Mouse (Mus musculus) embryo, embryonic 9.5 days (tissue): ENCODE results near the gene Disc1.

ENCODE experiments used
- DNase-seq: peaks from one replicate; pipeline ENCODE4 v3.0.0-alpha.2; 2017; ENCODE audit errors: extremely low spot score

The Disc1 gene

DNA sequence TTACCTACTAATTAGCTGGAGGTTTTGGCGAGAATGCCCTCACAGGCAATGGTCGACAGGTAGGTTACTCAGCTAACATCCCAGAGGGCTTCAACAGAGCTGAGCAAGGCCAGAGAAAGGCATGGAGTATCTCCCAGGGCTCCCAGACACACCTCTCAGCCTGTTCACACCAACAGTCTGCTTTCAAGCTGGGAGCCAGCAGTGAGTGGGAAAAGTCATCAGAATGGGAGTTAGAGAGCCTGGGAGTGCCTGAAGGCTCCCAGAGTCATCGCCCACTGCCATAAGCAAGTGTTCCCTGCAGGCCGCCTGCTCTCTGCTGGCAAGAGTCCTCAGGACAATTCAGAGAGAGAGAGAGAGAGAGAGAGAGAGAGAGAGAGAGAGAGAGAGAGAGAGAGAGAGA, 167.1 kb downstream of the Disc1 start:
- DNase-seq: no peak

DNA sequence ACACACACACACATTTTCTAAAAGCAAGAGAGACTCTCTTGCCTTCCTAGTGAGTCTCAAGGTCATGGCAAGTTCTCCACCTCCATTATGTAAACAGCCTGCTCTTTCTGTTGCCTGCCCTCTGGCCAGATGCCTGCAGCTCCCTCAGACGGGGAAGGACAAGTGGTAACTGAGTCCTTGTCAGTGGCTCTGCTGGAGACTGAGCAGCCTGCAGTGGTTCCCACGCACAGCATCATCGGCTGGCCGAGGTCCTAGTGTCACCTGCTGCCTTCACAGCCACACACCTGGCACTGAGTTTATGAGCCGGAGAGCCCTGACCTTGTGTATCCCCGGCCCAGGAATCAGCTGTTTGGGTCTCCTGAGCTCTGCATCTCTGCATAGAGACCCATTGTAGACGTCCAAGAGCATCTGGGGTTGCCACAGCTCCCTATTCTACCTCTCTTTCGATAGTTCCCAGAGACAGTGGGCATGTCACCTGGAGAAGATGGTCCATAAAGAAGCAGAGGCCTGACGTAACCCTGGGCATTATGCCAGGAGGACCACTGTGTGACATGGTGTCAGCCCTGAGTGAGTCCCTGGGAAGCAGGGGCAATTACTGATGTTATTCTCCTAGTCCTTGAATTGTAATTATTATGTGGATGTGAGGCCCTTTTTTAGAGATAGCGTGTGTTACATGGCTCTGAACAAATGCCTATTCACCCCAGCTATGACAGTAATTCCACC, 169.2 kb downstream of the Disc1 start:
- DNase-seq: no peak

DNA sequence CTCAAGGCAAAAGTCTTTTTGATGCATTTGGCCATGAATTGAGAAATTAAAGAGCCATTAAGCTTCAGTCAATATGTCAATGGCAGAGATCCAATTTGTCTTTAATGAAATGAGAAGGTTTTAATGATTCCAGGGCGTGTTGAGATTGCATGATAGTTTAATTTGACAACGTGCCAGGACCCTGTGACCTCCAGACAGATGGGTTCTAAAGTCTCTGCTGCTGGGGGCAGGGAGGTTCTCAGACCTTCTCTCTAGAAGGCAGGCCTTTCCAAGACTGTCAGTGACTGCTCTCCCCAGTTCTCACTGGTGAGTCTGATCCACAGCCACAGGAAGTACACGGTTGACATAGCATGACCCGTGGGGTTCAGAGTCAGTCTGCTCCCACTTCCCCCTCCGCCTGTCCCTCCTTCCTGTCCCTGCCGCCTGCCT, 170.3 kb downstream of the Disc1 start:
- no peak for DNase-seq

DNA sequence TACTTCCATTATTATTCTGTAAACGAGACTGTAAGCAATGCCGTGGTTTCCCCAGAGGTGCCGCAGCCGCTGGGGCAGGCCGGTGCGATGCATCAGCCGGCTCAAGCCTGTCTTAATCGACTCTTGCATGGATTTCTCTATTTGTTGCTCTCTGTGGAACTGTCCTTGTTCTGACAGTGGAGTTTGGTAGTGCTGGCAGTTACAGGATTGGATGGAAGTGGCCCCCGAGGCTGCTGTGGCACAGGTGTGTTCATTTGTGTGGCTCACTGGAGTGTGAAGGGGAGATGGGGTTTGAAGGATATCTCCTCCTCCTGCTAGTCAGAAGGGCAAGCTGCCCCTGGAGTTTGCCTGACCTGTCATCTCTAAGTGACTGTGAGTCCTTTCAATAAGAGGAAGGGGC, 171.3 kb downstream of the Disc1 start:
- no peak for DNase-seq

DNA sequence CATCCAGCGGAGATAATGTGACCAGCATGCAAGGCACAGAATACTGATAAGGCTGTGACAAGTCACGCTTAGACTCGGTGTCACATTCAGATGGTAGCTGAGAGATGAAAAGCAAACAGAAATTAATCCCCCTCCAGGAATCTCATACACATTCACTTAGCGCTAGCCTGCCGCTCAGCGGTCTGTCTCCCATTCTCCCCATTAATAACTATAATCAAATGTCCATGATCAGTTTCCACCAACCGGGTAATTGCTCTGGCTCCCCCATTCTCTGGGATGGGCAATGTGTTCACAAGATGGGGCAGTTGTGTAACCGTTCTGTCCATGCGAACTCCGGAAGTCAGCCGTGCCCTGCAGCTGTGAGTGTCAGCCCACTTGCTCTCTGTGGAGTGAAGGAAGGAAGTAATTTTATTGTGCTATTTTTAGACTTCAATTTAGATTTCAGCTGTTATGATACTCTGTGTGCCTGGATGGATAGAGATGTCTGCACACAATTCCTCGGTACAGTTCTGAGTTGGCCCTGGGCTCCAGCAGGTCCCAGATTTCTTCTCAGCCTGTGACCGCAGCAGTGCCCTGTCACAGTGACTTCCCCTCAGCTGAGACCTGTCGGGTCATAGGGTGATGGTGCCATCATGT, 173.1 kb downstream of the Disc1 start:
- no peak for DNase-seq

DNA sequence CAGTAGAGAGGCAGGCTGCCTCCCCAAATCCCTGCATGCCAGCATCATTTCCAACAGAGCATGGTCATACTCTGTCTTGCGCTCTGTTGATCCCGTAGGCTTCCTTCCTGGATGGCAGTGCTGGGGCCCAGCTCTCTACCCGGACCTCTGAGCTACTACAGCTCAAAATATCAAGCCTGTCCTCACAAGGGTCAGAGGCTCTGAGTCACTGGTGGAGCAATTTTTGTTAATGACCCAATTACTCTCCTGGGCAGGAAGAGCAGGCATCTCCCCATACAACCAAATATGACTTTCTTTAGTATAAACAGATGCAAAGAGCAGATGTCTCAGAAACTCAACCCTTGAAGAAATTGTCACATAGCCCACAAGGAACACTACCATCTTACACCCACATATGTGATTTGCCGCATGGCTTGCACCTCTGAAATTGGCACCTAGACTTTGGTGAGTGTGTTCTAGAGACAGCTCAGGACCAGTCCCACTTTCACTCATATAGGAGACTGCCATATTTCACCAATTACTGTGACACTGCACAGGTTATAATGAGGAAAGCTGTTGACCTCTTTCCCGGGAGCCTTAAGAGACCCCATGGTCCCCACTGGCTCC, 176.6 kb downstream of the Disc1 start:
- no peak for DNase-seq

DNA sequence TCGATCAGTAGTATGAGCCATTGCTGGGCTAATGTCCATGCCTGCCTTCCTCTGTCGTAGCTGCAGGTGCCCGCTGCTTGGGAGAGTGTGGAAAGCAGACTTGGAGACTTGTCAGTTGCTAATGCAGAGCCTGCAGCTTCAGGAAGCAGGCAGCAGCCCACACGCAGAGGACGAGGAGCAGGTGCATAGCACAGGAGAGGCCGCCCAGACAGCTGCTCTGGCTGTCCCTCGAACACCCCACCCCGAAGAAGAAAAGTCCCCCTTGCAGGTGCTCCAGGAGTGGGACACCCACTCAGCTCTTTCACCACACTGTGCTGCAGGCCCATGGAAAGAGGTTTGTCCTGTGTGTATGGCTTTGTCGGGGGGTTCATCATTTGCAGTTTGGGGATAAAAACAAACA, 178.7 kb downstream of the Disc1 start:
- no peak for DNase-seq

DNA sequence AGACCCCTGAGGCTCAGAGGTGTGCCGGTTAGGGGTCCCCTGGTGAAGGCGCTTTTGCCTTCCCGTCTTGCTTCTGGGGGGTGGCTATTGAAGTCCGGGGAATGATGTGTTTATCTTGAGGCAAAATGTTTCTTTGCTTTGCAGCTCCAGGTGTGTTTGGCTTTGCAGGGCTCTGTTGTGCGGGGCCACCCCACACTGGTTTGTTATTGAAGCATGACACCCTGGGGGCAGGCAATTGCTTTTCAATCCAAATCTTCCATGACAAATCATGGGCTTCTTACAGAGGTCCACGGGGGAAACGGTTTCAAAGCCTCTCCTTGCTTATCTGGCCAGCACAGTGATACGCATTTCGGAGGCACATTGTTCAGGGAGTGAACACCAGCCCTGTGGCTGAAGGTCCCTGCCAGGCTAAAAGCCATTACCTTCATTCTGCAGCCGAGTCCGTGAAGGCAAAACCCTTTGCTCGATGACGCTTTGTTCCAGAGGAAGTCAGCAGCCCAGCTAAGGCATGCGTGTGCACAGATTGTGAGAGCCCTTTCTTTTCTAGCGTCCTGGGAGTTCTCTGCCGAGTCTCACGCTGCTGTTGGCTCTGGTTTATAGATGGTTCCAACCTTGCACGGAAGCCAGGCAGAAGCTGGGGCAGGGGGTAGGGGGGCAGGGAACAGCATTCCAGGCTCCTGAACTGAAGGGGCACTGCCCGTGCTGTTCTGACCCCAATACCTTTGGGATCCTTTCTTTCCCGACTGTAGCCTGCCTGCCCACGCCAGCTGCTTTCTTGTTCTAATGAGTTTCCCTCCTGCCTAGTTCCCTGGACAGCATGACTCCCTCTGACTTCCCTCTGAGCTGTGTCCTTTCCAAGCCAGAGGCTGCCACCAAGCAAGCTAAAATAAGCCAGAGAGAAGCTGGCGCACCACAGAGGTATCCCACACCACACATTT, 182.2 kb downstream of the Disc1 start:
- peak; percentile 52 for DNase-seq

DNA sequence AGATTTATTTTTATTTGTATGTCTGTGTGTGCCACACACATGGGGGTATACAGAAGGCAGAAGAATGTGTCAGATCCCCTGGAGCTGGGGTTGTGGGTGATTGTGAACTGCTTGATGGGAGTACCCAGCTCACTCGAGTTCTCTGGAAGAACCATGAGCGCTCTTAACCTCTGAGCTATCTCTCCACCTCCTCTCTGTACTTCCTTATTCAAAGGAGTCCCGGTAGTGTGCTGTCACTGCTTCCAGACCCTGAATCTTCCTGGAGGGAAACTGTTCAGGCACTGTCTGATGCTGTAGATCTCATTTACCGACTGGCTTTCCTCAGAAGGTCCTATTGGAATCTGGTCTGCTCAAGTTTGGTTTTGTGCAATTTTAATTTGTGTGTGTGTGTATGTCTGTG, 186.8 kb downstream of the Disc1 start:
- no peak for DNase-seq

DNA sequence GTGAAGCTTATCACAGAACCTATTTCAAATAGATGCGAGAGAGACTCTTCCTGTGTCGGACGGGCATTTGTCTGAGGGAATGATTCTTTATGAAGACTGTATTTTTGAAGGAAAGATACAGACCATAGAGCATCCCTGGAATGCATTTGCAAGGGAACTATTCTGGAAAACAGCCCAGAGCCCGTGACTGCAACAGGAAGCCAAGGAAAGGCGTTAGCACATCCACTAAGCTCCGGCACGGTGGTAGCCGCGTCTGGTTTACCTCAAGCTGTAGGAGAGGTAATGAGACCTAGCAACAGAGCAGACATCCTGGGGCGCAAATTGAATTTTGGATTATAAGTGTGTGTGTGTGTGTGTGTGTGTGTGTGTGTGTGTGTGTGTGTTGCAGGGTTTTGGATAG, 188.4 kb downstream of the Disc1 start:
- DNase-seq: no peak

DNA sequence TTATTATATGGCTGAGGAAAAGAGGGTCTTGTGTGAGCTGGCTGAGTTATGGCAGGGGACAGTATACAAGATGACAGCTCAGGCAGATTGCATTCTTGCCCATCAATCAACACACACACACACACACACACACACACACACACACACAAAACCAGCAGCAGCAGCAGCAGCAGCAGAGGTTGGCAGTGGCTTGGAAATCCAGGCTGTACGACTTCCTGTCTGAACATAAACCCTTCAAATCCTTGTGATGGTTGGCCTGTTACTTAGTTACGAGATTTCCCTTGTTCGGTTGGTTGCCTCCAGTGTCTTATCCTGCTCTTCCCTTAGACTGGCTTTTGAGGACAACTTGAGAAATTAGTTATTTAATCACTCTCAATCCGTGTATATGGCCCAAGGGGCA, 188.9 kb downstream of the Disc1 start:
- no peak for DNase-seq

DNA sequence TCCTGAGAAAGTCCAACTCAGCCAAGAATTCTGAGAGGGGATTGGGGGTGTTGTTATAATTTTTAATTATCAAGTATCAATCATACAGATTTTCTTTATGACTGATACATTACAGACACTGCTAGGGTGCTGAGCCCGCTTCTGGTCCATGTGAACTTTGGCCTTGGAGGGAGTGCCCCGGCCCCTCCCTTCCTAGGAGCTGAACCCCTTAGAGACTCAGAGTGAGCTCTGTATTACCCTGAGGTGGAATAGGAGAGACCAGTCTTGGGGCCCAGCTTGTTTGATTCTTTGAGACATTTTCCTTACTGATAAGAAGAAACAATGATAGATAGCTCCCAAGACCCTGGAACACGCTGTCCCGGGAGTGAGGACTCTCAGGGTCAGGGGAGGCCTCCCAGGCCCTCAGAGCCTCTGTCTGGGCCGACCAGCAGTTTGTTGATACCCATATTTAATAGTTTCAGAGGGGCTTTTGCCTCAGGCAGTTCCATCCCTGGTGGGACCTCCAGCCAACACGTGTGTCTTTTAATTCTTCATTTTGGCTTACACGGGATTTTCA, 192.8 kb downstream of the Disc1 start:
- no peak for DNase-seq

DNA sequence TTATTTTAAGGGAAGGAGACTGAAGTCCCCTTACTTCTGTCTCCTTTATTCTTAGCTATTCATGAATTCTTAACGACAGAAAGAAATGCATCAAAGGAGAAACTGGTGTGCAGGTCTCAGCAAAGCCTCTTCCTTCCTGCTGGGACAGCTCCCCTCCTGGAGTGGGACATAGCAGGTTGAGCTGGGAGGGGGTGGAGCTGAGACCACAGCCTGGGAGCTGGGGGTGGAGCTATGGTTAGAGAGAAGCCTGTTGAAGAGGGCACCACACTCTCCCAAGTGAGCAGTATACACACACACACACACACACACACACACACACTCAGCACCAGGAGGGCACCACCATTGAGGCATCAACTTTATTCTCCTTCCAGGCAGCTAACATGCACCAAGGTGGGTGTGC, 193.4 kb downstream of the Disc1 start:
- no peak for DNase-seq

DNA sequence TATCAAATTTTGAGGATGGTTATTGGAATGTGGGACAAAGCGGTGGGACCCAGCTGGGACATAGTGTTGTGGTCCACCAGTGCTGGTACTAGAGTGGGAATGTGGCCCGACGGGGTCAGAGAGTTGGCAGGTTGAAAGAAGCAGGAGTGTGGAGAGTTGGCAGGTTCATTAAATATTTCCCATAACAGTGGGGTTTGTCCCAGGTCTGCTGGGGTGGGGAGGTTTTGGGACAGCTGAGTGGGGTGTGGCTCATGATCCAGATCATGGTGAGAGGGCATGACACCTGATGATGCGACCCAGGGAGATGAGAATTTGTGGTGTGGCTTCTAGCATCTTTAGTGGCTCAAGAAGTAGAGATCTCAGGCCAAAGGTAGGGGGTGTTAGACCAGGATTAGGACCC, 199.0 kb downstream of the Disc1 start:
- no peak for DNase-seq

DNA sequence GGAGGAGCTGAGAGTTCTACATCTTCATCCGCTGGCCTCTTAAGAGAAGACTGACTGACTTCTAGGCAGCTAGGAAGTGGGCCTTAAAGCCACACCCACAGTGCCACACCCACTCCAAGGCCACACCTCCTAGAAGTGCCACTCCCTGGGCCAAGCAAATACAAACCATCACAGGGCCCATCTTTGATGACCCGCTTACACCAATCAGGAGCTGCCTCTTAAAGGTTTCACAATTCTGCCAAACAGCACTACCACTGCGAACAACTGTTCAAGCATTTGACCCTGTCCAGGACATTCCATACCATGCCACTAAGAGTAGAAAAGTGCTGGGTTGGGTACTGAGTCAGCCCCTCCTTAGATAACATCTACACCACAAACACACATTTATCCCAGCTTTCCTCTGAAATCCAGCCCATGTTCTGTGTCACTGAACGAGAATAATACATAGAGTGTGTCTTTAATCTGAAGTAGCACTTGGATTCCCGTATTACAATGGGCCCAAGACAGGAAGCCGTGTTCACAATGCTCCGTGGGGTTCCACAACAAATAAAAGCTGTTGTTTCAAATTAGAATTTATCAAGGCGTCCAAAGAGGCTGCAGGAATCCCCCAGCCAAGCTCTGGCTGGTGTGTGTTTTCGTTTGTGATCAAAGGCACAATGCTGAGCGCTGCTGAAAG, 199.6 kb downstream of the Disc1 start:
- DNase-seq: no peak

DNA sequence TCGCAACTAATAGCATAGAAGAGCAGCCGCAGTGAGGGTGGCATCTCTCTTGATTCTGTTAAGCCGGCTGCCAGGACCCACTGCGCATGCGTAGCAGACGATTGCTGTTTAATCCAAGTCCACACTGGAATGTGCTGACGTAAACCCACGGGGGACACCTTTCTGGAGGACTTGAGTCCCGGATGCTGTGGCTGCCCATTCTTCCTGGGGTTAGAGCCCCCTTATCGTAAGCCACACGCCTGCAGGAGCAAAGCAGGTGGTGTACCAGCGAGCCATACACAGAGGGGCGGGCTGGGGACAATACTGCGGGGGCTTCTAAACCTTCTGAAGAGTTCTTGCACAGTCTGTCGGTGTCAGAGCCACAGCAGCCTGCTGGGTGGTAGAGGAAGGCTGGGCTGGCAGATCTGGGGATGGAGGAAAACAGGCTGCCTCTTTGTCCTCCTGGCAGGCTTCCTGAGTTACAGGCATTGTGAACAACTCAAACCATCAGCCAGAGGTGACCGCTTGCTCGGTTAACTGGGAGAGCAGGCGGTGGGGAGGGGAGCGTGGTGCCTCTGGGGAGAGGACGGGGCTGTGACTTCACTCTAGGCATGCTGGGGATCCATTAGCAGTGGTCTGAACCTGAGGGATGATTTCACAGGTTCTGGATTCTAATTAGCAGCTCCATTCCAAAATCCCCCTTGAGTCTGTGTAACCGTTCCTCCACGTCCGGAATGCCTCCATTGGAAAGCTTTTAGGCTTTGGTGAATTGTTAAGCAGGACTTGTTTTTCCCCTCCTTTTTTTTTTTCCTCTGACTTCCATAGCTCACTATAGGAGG, 200.4 kb downstream of the Disc1 start:
- DNase-seq: peak; percentile 82

DNA sequence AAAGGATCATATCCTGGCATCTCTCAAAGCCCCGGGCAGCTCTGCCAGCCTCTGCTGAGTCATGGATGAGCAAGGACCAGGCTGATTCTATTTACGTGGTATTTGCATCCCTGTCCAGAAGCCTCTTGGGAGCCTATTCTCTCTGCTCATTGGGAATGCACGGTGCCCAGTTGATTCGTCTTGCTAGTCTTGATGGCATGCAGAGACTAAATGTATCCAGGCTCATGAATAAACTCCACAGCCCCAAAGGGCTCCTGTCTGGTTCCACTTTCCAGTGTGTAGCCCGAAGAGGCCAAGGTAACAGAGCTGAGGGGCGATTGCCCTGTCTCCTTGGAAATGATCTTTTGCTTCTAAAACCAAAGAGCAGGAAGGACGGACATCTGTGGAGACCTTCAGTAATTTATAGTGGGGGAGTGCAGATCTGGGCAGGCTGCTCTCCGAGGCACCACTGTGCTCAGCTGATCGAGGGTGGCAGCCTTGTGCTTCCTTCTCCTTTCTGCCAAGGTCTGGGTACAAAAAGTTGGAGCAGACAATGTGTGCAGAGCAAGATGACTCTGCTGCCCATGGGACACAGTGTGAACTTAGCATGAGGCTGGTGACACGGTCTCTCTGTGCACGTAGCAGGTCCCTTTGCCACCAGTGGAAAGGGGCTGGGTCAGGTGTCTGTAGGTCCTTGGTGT, 201.2 kb downstream of the Disc1 start:
- DNase-seq: no peak

DNA sequence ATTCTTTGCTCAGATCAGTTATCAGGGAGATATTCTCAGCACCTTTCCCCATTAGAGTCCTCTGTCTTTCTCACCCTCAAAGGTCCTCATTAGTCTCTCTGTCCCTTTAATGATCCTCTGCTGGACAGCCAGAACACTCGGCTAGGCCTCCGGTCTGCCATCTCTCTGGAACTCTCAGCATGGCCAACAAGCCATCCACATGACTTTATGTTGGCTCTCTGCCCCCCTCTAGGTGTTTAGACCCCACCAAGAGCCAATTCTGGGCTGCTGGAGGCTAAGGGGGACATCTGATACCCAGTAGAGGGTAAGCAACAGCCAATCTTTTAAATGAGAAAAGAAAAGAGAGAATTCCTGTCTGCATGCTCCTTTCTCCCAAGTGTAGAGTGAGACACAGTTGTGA, 203.7 kb downstream of the Disc1 start:
- no peak for DNase-seq

DNA sequence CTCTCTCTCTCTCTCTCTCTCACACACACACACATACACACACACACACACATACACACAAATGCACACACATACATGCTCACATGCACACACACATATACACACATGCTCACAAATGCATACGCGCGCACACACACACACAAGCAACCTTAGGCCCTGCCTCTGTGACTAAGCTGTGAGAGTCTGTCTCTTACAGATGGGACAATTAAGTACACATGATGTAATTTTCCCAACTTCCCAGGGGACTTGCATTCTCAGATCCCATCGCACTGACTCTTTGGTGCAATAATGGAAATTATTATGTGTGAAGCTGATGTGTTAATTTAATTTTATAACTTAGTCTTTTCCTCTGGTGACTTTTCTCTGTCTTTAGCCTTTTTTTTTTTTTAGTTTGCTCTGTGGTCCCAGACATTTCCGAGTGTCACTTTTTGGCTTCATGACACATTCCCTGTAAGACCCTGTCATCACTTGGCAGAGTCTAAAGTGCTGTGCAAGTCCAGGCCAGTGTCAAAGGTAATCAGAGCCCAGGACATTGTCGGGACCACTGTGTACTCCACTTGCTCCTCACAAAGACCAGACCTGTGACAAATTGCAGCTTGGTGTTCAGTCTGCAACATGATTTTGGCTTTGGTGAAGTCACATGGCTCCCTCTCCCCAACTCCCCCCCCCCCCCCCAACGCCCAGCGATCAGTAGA, 205.0 kb downstream of the Disc1 start:
- no peak for DNase-seq
